Mouse (Mus musculus) liver (tissue): Measurements from ENCODE around the gene Ccnf.

Experiments
- DNase-seq: peaks from one replicate; pipeline ENCODE4 v3.0.0-alpha.2; 2020; ENCODE audit warnings: mixed read lengths

Gene Ccnf

DNA sequence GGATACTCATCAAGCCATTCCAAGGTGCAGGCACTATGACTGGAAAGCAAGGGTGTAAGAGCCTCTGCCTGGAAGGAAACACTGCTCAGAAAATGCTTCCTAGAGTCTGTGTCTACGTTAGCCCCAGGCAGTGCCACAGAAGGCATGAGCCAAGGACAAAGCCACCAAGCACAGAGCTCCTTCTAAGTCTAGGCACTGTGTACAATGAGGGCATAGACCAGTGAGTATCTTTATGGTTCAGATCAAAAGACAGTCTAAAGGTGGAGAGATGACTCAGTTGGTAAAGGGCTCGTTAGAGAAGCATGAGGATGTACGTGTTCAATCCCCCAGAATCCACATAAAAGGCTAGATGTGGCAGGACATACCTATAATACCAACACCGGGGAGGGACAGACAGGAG lies 50.2 kb downstream of the Ccnf start:
- no peak for DNase-seq

DNA sequence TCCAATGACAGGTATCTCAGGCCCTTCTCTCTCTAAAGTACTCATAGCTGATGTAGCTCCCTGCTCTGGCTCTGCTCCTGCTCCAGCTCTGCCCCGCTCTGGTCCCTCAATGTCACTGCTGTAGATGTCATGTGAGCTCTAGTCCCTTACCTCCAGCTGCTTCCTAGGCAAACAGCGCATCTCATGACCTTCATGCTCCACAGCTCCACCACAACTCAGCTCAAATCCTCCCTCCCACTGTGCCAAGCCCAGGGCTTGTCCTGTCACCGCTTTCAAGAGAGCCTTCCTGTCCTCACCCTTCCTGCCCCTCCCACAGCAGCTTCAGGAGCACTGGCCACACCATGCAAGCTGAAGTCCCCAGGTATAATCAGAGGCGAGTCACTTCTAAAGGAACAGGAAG lies 51.5 kb downstream of the Ccnf start:
- peak; percentile 56 for DNase-seq

DNA sequence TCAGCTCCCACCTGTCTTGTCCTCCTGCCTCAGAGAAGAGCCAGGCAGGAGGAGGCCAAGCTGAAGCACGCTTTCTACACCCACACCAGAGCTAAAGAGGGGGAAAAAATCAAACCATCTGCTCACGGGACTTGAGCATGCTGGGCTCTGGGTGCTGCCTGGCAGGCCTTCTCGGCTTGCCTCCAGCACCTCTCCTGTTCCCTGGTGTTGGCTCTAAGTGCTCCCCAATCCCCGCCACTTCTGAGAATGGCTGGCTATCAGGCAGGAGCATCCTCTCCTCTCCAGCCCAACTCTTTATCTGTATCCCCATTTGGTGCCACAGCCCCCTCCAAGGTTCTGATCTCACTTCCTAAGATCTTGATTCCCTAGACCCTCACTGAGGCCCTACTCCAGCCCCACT lies 52.0 kb downstream of the Ccnf start:
- peak; percentile 78 for DNase-seq

DNA sequence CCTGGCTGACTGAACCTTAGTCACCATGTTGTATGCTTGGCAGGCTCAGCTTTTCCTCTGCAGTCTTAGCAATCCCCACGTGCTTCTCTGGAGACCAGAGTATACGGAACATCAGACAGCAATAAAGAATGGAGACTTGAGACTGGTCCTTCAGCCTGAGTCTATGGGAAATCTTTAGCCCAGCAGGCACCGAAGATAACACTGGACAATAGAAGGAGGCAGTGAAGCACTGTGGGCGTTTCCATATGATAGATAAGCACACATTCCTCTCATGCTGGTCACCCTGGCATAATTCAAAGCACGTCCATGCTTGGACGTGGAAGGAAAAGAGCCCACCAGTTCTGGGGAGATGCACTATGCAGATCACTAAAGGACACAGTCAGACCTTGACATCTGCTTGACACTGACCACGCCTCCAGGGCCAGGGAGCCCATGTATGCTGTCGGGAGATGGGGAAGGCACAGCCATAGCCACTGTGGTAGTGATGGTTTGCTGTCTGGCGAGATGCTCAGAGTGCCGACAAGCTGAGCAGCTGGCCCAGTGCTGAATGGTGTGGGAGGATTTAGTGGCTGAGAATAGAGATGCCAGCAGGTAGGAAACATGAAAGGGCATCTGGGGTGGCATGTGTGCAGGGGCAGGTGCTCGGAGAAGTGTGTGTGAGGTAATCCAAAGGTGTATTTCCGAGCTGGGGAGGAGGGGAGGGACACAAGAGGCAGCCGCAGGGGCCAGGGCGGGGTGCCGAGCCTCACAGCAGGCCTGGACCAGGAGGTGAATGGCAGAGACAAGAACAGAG lies 54.1 kb downstream of the Ccnf start:
- peak; percentile 59 for DNase-seq

DNA sequence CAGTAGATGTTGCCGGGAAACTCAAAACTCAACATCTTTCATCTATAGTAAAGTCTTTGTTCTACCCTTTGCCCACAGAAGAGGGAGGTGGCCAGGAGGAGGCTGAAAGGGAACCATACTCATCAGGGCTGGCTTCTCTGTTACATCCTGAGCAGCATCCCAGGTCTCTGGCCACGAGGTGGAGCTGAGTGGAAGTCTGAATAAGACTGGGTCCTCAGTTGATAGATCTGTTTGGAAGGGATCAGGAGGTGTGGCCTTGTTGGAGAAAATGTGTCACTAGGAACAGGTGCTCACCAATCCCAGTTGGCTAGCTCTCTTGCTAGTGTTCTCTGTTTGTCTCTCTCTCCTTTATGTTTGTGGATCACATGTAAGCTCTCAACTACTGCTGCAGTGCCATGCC lies 55.9 kb downstream of the Ccnf start:
- DNase-seq = no peak

DNA sequence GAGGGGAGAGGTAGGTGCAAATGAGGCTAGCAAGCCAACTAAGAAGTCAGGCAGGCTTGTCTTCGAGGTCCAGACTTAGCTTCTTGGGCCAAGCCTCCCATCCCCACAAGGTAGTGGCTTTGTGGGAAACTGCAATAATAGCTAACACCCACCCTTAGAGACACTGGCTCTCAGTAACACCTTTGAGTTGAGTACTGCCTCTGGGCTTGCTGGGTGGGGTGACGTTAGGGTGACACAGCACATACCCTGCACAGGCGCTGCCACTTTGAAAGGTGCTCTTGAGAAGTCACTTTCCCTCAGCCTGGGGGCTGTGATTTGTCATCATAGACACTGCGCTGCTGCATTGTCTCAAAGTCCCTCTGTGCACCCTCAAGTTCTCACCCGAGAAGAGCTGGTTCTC lies 57.5 kb downstream of the Ccnf start:
- DNase-seq = peak; percentile 76

DNA sequence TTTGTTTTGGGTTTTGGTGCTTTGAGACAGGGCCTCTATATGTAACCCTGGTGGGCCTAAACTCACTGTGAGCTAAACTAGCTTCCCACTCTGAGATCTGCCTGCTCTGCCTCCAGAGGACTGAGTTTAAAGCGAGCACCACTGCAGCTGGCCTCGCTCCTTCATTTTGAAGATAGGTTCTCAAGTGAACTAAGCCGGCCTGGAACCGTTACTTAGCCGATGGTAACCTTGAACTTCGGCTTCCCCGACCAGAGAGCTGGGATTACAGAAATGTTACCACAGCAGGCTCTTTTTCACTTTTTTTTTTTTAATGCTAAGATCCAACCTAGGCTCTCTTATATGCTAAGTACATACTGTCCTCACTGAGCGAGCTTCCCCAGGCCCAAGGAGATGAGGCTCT lies 58.0 kb downstream of the Ccnf start:
- no peak for DNase-seq

DNA sequence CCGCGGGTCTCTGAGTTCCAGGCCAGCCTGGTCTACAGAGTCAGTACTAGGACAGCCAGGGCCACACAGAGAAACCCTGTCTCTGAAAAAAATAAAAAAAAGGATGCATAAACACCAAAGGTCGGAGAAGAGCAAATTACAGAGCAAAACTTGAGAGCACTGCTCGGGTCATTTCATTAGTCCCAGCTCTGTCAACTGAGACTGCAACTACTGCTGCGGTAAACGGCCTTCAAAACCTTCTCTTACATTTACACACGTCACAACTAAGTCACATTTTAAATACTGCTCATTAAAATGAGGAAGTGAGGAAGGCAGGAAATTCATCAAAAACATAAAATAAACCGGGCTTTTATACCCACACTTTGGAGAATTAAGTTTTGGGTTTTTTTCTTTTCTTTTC lies 58.4 kb downstream of the Ccnf start:
- DNase-seq = no peak

DNA sequence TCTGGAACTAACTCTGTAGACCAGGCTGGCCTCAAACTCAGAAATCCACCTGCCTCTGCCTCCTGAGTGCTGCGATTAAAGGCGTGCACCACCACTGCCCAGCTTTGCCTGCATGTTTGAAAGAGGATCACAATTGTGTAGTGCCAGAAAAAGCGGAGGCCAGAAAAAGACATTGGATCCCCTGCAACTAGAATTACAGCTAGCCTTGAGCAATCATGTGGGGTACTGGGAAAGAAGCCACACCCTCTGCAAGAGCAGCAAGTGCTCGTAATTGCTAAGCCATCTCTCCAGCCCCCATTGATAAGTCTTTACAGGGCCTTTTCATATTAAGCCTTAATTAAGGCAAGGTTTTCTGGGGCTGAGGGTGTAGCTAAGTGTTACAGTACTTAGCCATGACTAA lies 59.8 kb downstream of the Ccnf start:
- DNase-seq = no peak

DNA sequence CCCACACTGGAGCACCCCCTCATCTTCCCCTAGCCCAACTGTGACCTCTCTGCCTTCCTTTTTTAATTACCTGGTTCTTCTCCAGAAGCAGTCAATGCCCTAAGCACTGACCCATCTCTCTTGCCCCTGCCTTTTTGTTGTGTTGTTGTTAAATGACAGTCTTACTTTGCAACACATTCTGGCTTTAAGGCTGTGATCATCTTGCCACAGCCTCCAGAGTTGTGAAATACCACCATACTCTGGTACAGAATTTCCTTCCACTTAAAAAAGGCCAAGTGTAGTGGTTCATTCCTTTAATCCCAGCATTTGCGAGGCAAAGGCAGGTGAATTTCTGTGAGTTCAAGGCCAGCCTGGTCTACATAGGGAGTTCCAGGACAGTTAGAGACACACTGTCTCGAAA lies 60.4 kb downstream of the Ccnf start:
- DNase-seq = no peak

DNA sequence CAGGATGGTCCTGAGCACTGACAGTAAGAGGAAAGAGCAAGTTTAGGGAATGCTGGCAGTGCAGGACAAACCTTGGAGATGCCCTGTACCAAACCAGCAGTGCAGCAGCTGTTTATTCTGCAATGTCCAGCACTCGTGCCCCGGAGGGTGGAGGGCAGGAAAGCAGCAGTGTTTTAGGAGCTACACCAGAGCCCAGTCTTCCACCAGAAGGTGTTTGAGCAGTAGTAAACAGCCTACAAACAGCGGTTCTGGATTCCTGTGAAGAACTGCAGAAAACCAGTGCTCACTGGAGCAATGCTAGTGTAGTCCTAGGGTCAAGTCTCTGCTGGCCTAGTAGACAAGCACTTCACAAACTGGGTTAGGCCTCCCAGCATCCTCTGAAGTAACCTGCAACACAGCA lies 77.0 kb downstream of the Ccnf start:
- DNase-seq = no peak

DNA sequence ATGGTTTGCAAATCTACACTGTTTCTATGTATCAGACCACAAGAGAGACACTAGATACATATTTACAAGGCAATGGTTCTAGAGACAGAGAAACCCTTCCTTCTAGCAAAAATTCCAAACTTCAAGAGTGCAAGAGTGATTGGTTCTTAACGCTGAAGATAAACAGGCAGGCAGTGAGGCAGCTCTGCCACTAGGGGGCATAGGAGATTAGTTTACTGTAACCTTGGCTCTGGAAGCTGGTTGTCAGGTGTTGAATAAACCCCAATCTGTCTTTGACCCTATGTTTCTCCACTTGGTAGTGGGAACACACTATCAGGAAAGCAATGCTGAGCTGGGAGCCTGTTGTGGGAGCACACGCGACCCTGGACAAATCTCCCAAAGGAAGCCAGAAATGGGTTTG lies 77.9 kb downstream of the Ccnf start:
- peak; percentile 75 for DNase-seq
